Mouse (Mus musculus) thymus, postnatal 4 days (tissue): Measurements from ENCODE around the gene Dync1li2.

ENCODE experiments used
- DNase-seq: peaks from one replicate; pipeline ENCODE4 v3.0.0; 2021

Gene Dync1li2

DNA sequence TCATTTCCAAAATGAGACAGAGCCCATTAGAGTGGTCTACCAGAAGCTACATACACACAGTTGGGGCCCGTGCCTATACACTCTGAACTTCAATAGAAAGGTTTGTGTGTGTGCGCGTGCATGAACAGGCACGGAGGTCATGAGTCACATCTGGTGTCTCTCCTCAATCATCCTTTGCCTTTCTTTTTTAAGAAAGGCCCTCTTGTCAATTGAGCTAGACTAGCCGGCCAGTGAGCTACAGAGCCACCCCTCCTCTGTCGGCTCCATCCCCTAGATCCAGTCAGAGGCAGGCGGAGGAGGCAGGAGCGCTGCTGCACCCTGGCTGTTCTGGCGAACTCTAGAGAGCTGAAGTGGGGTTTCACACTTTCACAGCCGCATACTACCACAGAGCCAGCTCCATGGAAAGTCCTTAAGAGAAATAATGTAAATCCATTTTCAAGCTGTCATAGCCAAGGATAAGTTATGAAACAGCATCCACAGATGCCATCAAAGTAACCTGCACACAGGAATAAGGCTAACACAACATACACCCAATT lies 63.5 kb downstream of the Dync1li2 start:
- DNase-seq = no peak

DNA sequence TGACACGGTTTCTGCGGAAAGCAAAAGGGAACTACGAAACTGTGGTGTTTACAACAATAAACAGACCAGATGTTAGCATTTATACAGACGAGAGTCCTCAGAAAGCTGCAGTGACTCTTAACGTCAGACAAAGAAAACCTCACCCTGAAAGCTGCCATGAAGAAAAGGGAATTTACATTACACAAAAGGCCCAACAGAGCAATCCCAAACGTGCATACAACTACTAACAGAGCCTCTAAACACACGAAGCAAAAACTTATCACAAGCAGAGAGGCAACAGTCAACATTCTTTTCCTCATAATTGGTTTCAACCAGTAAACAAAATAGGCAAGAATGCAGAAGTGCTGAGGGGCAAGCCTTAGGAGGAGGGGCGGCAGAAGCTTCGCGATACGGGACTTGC lies 66.2 kb downstream of the Dync1li2 start:
- no peak for DNase-seq

DNA sequence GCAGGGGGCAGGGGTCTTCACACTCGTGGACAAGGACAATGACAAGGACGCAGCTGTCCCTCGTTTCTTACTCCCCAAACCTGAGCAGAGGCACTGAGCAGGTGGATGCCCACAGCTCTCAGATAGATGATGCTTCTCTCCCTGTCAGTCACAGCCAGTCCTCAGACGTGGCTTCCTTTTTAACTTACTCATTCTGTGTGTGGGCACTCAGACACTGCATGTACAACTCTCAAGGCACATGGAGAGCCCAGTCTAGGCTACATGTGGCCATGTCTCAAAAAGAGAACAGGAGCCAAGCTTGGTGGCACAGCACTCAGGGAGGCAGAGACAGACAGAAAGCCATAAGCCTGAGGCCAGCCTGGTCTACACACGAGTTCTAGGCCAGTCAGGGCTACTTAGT lies 66.9 kb downstream of the Dync1li2 start:
- no peak for DNase-seq

DNA sequence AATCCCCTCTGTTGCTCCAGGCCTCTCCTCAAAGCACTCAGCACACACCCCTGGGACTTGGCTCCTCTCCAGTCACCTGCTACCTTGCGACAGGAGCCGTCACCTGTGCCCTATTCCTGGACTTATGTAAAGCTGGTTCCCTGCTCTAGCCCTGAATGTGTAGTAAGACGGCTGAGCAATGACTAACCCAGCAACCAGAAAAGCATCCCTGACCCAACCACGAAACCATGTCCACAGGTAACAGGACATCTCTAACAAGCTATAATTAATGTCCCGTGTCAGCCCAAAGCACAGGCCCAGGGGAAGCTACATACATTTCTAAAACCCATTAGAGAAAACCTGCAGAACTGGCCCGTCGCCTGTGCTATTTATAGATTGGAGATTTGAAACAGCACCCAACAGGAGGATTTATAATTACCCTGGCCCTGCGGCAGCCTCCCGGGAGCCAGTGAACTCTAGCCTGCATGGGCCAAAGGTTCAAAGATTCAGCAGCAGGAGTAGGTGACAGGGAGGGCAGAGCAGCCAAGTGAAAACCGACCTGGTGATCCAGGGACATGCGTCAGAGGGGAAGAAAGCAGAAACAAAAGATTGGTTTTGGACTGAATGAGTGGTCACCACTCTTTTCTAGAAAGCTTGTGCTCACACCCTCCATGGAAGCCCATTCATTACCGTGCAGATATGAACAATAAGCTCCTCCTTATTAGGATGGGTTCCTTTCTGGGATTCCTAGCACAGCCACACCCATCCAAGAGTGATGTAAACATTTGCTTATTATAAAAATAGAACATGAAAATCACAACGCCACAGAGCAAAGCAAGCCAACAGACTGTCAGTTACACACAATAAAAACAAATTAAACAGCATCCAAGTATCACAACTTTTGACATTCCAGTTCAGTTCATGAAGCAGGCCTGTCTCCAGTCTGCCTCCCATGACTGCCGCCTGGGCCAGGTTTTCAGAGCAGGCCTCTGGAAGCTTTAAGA lies 67.7 kb downstream of the Dync1li2 start:
- DNase-seq = no peak

DNA sequence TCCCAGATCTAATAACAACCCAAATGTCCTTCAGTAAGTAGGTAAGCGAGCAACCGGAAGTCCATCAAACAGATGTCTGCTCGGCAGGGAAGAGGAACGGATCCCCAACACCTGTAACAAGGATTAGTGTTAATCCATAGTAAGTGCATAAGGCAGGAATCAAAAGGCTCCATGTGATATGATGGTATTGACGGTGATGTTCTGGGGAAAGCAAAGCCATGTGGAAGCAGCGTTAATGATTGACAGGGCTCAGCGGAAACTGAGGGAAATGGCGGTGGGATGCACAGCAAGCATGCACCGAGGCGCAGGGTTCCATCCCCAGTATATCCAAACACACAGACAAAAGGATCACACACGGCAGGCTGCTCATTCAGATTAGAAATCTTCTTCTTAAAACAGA lies 68.6 kb downstream of the Dync1li2 start:
- DNase-seq = no peak

DNA sequence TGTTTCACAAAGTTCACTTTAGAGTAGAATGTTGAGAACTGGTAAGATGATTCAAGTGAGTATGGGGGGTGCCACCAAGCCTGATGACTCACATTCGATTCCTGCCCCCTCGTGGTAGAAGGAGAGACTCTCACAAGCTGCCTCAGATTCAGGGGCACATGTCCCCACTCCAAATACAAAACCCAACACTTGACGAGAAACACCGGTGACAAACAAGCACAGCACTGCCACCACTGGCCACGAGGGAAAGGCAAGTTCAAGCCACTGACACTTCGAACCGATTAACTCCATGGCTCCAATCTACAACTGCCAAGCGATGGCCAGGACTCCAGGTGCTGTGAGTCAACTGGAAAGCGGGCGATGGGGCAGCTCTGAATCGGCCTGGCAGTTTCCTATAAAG lies 69.1 kb downstream of the Dync1li2 start:
- DNase-seq = peak; percentile 13

DNA sequence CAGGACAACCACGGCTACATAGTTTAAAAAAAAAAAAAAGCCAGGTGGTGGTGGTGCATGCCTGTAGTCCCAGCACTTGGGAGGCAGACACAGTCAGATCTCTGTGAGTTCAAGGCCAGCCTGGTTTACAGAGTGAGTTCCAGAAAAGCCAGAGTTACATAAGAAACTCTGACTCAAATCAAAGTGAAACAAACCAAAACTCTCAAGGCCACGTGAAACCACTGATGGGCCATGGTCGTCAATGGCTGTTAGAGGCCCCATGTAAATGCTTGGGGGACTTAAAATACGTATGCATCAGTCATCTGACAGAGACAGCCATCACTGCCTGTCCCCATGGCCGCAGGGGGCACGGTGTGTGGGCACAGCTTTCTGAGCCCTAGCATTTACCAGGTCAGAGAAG lies 71.7 kb downstream of the Dync1li2 start:
- DNase-seq = no peak

DNA sequence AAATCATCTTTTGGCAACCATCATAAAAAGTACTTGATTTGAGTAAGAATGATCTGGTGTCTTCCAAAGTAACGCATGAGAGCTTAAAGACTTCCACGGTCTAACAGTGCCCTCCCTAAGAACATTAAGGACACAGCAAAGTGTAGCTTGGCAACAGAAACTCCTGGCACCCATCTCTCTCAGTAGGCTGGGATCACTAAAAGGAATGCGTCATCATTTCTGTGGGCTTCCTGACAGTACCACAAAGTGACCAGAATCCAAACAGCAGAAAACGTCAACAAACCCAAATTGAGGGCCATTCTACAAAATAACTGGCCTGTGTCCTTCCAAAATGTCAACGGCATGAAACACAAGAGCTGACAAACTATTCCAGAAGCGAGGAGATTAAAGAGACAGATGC lies 72.8 kb downstream of the Dync1li2 start:
- DNase-seq = no peak

DNA sequence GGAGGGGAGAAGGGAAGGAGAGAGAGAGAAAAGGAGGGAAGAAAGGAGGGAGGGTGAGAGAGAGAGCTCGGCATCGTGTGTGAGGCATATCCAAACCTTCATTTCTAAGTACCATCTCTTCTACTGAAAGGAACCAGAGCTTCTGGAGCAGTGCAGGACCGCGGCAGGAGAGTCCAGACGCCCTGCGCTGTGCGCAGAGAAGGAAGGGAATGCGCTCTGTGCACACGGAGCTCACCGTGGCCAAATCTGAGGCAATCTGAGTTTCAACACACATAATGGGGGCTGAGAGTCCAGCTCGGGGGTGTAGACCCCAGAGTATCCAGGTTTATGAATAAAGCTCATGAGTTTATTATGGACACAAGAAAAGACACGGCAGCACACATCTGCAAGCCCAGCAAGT lies 73.3 kb downstream of the Dync1li2 start:
- no peak for DNase-seq
